Mouse (Mus musculus): ENCODE results near the gene Cenpc1. TPM values are rescaled to one million over a fixed set of nuclear protein-coding genes. Genes with fewer than 3 reads are reported as not detected.

Gene Cenpc1
- polyA plus RNA-seq, 1 experiment from 2014 or later = 39.0 TPM

GRCm38 (mm10) chr5:85992805-85993721 lies 72.3 kb downstream of the Cenpc1 start:
- 80% methylated on average over 4 of the region's 4 CpGs for WGBS
- Histone ChIP-seq H3K4me2 (no peak overlapping the region), H3K27ac (no peak overlapping the region), H3K27me3 (no peaks in the 10 kb centered on the region), H3K36me3 (no peaks in the 10 kb centered on the region), H3K9ac (no peak overlapping the region), H3K9me3 (no peaks in the 10 kb centered on the region), H3K4me1 (no peaks in the 10 kb centered on the region), H3K4me3 (no peak overlapping the region)
- 0 out of 2 replicates have a peak, but pooled peaks have one; percentile 49 for ATAC-seq (ENCODE audit: insufficient number of reproducible peaks, insufficient read depth, low FRiP score, low TSS enrichment, low read depth)

GRCm38 (mm10) chr5:85992055-85992454 lies 73.3 kb downstream of the Cenpc1 start:
- Histone ChIP-seq H3K27me3 (no peaks in the 10 kb centered on the region), H3K27ac (no peak overlapping the region), H3K9me3 (no peaks in the 10 kb centered on the region), H3K9ac (no peak overlapping the region), H3K4me2 (no peak overlapping the region), H3K36me3 (no peaks in the 10 kb centered on the region), H3K4me1 (no peaks in the 10 kb centered on the region), H3K4me3 (no peak overlapping the region)
- 22% methylated on average over 1 of the region's 1 CpGs for WGBS
- ATAC-seq (ENCODE audit: insufficient number of reproducible peaks, insufficient read depth, low FRiP score, low TSS enrichment, low read depth) = no peak

- H3K27me3 ChIP-seq = no peaks in the 10 kb centered on the region
- no peak overlapping the region for H3K27ac ChIP-seq
- 87% methylated on average over 2 of the region's 2 CpGs for WGBS
- no peak overlapping the region for H3K4me3 ChIP-seq
- H3K4me1 ChIP-seq = no peaks in the 10 kb centered on the region
- no peak overlapping the region for H3K9ac ChIP-seq
- H3K9me3 ChIP-seq = no peaks in the 10 kb centered on the region
- no peaks in the 10 kb centered on the region for H3K36me3 ChIP-seq
- H3K4me2 ChIP-seq = no peak overlapping the region
- no peak for ATAC-seq (ENCODE audit: insufficient number of reproducible peaks, insufficient read depth, low FRiP score, low TSS enrichment, low read depth)
Measured at GRCm38 (mm10) chr5:85987516-85987863, 77.9 kb downstream of the Cenpc1 start.

- no peak overlapping the region for H3K4me3 ChIP-seq
- no peak overlapping the region for H3K9ac ChIP-seq
- no peaks in the 10 kb centered on the region for H3K27me3 ChIP-seq
- no peak overlapping the region for H3K4me2 ChIP-seq
- WGBS = 82% methylated on average over 4 of the region's 4 CpGs
- ATAC-seq (ENCODE audit: insufficient number of reproducible peaks, insufficient read depth, low FRiP score, low TSS enrichment, low read depth) = no peak
- no peaks in the 10 kb centered on the region for H3K4me1 ChIP-seq
- no peak overlapping the region for H3K27ac ChIP-seq
- H3K9me3 ChIP-seq = no peaks in the 10 kb centered on the region
- H3K36me3 ChIP-seq = no peaks in the 10 kb centered on the region
Measured at GRCm38 (mm10) chr5:85986734-85987515, 78.5 kb downstream of the Cenpc1 start.

GRCm38 (mm10) chr5:85977646-85978426 lies 87.5 kb downstream of the Cenpc1 start:
- Histone ChIP-seq H3K9ac (no peak overlapping the region), H3K4me1 (peaks cover 5% of the 10 kb centered on the region), H3K27me3 (no peaks in the 10 kb centered on the region), H3K27ac (no peak overlapping the region), H3K4me3 (no peak overlapping the region), H3K4me2 (0 out of 2 replicates have a peak overlapping the region, but pooled peaks have one; percentile 26), H3K9me3 (no peaks in the 10 kb centered on the region), H3K36me3 (no peaks in the 10 kb centered on the region)
- ATAC-seq (ENCODE audit: insufficient number of reproducible peaks, insufficient read depth, low FRiP score, low TSS enrichment, low read depth) = no peak
- WGBS = 26% methylated on average over 8 of the region's 8 CpGs

- no peak overlapping the region for H3K9ac ChIP-seq
- ATAC-seq (ENCODE audit: insufficient number of reproducible peaks, insufficient read depth, low FRiP score, low TSS enrichment, low read depth) = no peak
- H3K27ac ChIP-seq = no peak overlapping the region
- 80% methylated on average over 7 of the region's 7 CpGs for WGBS
- no peaks in the 10 kb centered on the region for H3K9me3 ChIP-seq
- no peaks in the 10 kb centered on the region for H3K27me3 ChIP-seq
- H3K36me3 ChIP-seq = no peaks in the 10 kb centered on the region
- no peak overlapping the region for H3K4me3 ChIP-seq
- H3K4me1 ChIP-seq = no peaks in the 10 kb centered on the region
- H3K4me2 ChIP-seq = no peak overlapping the region
Measured at GRCm38 (mm10) chr5:85962791-85963190, 102.6 kb downstream of the Cenpc1 start.

Other genes with a start within 250 kb of the Cenpc1 start
- gene Stap1, start 6.2 kb upstream of the Cenpc1 start, polyA plus RNA-seq (2015; fragmentation: Nextera tagmentation; extraction: Ambion mirVana) = 0.29 and 0.35 TPM in 2 replicates
- gene Uba6, start 107.2 kb upstream of the Cenpc1 start, polyA plus RNA-seq (2015; fragmentation: Nextera tagmentation; extraction: Ambion mirVana) = 13.0 and 15.4 TPM in 2 replicates
- gene Gnrhr, start 132.3 kb upstream of the Cenpc1 start, polyA plus RNA-seq (2015; fragmentation: Nextera tagmentation; extraction: Ambion mirVana) = not detected in 2 replicates
- not detected in 2 replicates for gene Tmprss11c, start 223.7 kb upstream of the Cenpc1 start, polyA plus RNA-seq (2015; fragmentation: Nextera tagmentation; extraction: Ambion mirVana)